Comparison of ENCODE assay signal across 16 mouse cellular contexts in genomic region chr7:123025123-123025522, GRCm38 (mm10). TPM values are rescaled to one million over a fixed set of nuclear protein-coding genes. Genes with fewer than 3 reads are reported as not detected.
A peak's percentile ranks its signal among the peaks of the same experiment; 100 is the strongest.
DNase-seq lines count a peak whose midpoint lies in the region; ATAC-seq and TF ChIP-seq lines count a peak whose summit lies in the region.
"Had no signal": no experiment of that assay in that cellular context is flagged by ENCODE, and none has a peak within 500 bp of the region (broad histone marks: within the 10 kb centered on the region; RNA-seq: fewer than 3 reads in every experiment).

No protein-coding gene starts in this region.

- no peak overlapping the region for H3K9ac ChIP-seq in MEL (ENCODE audit: control insufficient read depth, low read depth, low read length, poor library complexity, severe bottlenecking)
- H3K9ac ChIP-seq: heart, embryonic 12.5 days had no signal

- no peaks in the 10 kb centered on the region for H3K36me3 ChIP-seq in MEL (ENCODE audit: control insufficient read depth in 1 of 2, insufficient read depth in 2 of 2, low read length in 2 of 2)
- H3K36me3 ChIP-seq: heart, embryonic 12.5 days had no signal

- no peaks in the 10 kb centered on the region for H3K4me1 ChIP-seq in MEL (ENCODE audit: control insufficient read depth in 1 of 2, insufficient read depth in 2 of 2, low read length in 2 of 2)

- H3K4me3 ChIP-seq in MEL (ENCODE audit: control insufficient read depth in 1 of 2, insufficient read depth in 1 of 2, low read depth in 2 of 2, low read length in 2 of 2), result peak overlapping the region; percentile 1 to 31; a peak in 3 of 4 replicates
- H3K4me3 ChIP-seq: heart, embryonic 12.5 days had no signal

- no peaks in the 10 kb centered on the region; a peak in 1 of 4 replicates for H3K27me3 ChIP-seq in MEL (ENCODE audit: control insufficient read depth in 1 of 2, insufficient read depth in 2 of 2, low read length in 2 of 2)

- H3K79me2 ChIP-seq in MEL (ENCODE audit: control insufficient read depth, insufficient read depth, low read length, poor library complexity), result no peaks in the 10 kb centered on the region

- DNase-seq in CD4-positive helper T cell, adult 2 months (ENCODE audit: low read depth, low spot score), result peak; percentile 43
- DNase-seq in MEL (ENCODE audit: low read depth, low spot score), result no peak
- DNase-seq in naive thymus-derived CD4-positive, alpha-beta T cell, adult 2 months (ENCODE audit: low read depth), result peak; percentile 27
- DNase-seq in lung, postnatal 10 days, result no peak
- no peak for DNase-seq in gastrocnemius, postnatal 4 days (ENCODE audit: low spot score in 2 of 2)
- no peak for DNase-seq in yolk sac, embryonic 10.5 days (ENCODE audit: low spot score)
- DNase-seq: adrenal gland, adult 8-10 months; cerebellum, adult 8-10 months; embryo, embryonic 11 days; gastrocnemius, postnatal 14 days; heart, postnatal 4 days; kidney, postnatal 10 days; lung, adult 18-20 months had no signal

- no peak for TF ChIP-seq RAD21 in MEL (IDR thresholded peaks at IDR 0.05; ENCODE audit: low read depth, low read length)

- no peak for TF ChIP-seq CTCF in MEL (IDR thresholded peaks at IDR 0.05 in 2 of 3, conservative IDR thresholded peaks at IDR 0.05 in 1 of 3; ENCODE audit: control insufficient read depth in 1 of 3, insufficient read depth in 1 of 3, low read depth in 2 of 3, low read length in 3 of 3, poor library complexity in 1 of 3, severe bottlenecking in 1 of 3)

- no peak for TF ChIP-seq POLR2A in MEL (IDR thresholded peaks at IDR 0.05; ENCODE audit: control insufficient read depth in 1 of 2, insufficient read depth in 1 of 2, low read depth in 1 of 2, low read length in 2 of 2, poor library complexity in 1 of 2)

- TF ChIP-seq EP300 in MEL (IDR thresholded peaks at IDR 0.05; ENCODE audit: low read depth in 1 of 2, low read length in 2 of 2), result no peak

- peak; percentile 58 for ATAC-seq in granulocyte monocyte progenitor cell, adult 5-6 weeks (replicated peaks; ENCODE audit: poor library complexity, severe bottlenecking)
- ATAC-seq: forebrain, embryonic 16.5 days had no signal

- H3K27ac ChIP-seq in MEL (ENCODE audit: control insufficient read depth, low read depth, low read length), result no peak overlapping the region

- H3K9me3 ChIP-seq in MEL (replicated peaks; ENCODE audit: insufficient read depth, low read length), result no peaks in the 10 kb centered on the region

TF ChIP-seq in MEL, 35 proteins besides CTCF, POLR2A, EP300 and RAD21:
- TF ChIP-seq HCFC1 (IDR thresholded peaks at IDR 0.05; ENCODE audit: low read depth, low read length) (no peak), MXI1 (IDR thresholded peaks at IDR 0.05; ENCODE audit: low read depth, low read length) (no peak)

RNA-seq across cellular contexts. Expression of gene Rbbp6, which starts 59.6 kb away (rescaled TPM):
- 22.7 and 25.6 TPM in 2 replicates for total RNA-seq in MEL (2012; rRNA removed)
- 10 to 100 TPM in 1 of 2 experiments, not detected in 1; 70.6 TPM for polyA plus RNA-seq in MEL (2012; ENCODE audit: insufficient read depth in 1 of 2, insufficient read length in 2 of 2, low read depth in 1 of 2, low replicate concordance in 2 of 2, missing spikeins in 1 of 2)
- total RNA-seq in granulocyte monocyte progenitor cell, adult 5-6 weeks (2014; fragmentation: Nextera tagmentation), result 89.0 and 129 TPM in 2 replicates
- total RNA-seq in granulocyte monocyte progenitor cell, adult 5-6 weeks (2017), result 61.3 and 66.8 TPM in 2 replicates
- total RNA-seq in gastrocnemius, postnatal 4 days (2021), result 10 to 100 TPM; 44.9 to 52.5 TPM

Comparison
In these comparisons a context has a peak if more than half of its experiments do, and no peak if none do; other contexts are left out.
1. DNase-seq: peak in CD4-positive helper T cell, adult 2 months (single experiment) and naive thymus-derived CD4-positive, alpha-beta T cell, adult 2 months (single experiment); none in MEL (single experiment), lung, postnatal 10 days (single experiment), gastrocnemius, postnatal 4 days (0 of 2) and yolk sac, embryonic 10.5 days (single experiment).